Mouse (Mus musculus): Measurements from ENCODE around the gene Uqcr11.

DNA sequence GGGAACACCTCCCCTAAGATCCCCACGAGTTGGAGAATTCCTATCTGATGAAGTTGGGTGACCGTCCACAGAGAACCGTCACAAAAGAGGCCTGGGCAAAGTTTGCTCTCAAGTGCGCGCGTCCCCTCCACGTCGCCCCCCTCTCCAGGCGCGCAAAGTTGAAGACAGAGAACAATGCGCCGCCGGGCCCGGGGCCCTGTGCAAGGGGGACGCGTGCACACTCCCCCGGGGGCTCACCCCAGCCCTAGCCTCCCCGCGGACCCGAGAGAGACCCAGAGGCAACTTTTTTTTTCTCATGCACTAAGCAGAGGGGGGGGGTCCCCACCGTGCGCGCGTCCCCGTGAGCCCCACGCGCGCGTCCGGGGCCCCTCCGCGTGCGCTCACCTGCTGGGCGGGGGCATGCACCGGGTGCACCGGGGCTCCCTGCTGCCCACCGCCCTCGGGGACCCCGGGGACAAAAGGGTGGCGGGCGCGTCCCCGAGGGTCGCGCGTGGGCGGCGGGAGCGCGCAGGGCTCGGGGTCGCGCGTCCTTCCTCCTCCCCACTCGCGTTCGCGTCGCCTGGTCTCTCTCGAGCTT lies 26.4 kb upstream of the Uqcr11 start:
- TF ChIP-seq ZC3H11A (IDR thresholded peaks at IDR 0.05; ENCODE audit: borderline replicate concordance, low read depth, low read length) (no peak), CHD2 (IDR thresholded peaks at IDR 0.05; ENCODE audit: low read depth, low read length) (no peak), MAFK (IDR thresholded peaks at IDR 0.05; ENCODE audit: insufficient read depth, low read depth, low read length) (no peak), ZNF384 (IDR thresholded peaks at IDR 0.05; ENCODE audit: low read depth, low read length) (peak; percentile 58; the same call in 1 of the 2 replicates), HCFC1 (IDR thresholded peaks at IDR 0.05; ENCODE audit: borderline replicate concordance, insufficient read depth, low read length) (no peak)

All from ES-E14 (cell line).